Mouse (Mus musculus) NIH3T3 (cell line): ENCODE measurements around the gene Senp8.

ENCODE experiments used
- DNase-seq: peaks from one replicate; pipeline ENCODE4 v3.0.0-alpha.2; 2012; ENCODE audit warnings: low read depth

The Senp8 gene

GRCm38 (mm10) chr9:59716275-59716898 lies 34.1 kb downstream of the Senp8 start:
- no peak for DNase-seq

- peak; percentile 71 for DNase-seq
Measured at GRCm38 (mm10) chr9:59709225-59709624, 41.3 kb downstream of the Senp8 start.

- DNase-seq, result no peak
Measured at GRCm38 (mm10) chr9:59706850-59707825, 43.4 kb downstream of the Senp8 start.

GRCm38 (mm10) chr9:59703099-59703498 lies 47.4 kb downstream of the Senp8 start:
- DNase-seq, result no peak

GRCm38 (mm10) chr9:59701094-59701493 lies 49.4 kb downstream of the Senp8 start:
- DNase-seq, result no peak

- no peak for DNase-seq
Measured at GRCm38 (mm10) chr9:59696381-59696780, 54.1 kb downstream of the Senp8 start.

GRCm38 (mm10) chr9:59695451-59695813 lies 55.1 kb downstream of the Senp8 start:
- DNase-seq, result no peak

GRCm38 (mm10) chr9:59694571-59695450 lies 55.7 kb downstream of the Senp8 start:
- peak; percentile 53 for DNase-seq

GRCm38 (mm10) chr9:59692145-59692544 lies 58.4 kb downstream of the Senp8 start:
- peak; percentile 90 for DNase-seq

GRCm38 (mm10) chr9:59691635-59692094 lies 58.8 kb downstream of the Senp8 start:
- DNase-seq, result peak; percentile 98

GRCm38 (mm10) chr9:59687416-59688046 lies 63.0 kb downstream of the Senp8 start:
- DNase-seq, result peak; percentile 73
